Mouse (Mus musculus) embryo, embryonic 10.5 days (tissue): ENCODE measurements around the gene Axl.
"Not testable (repeated sequence)": the region's sequence is repeated elsewhere in the genome, so short reads cannot be mapped to it uniquely, and the experiment has no call there.

Source experiments
- DNase-seq: peaks from one replicate; pipeline ENCODE4 v3.0.0-alpha.2; 2015; ENCODE audit warnings: low spot score

The Axl gene

GRCm38 (mm10) chr7:25753643-25754438, 34.7 kb downstream of the Axl start:
- peak; percentile 13 for DNase-seq

GRCm38 (mm10) chr7:25753076-25753475, 35.4 kb downstream of the Axl start:
- DNase-seq: peak; percentile 6

DNA sequence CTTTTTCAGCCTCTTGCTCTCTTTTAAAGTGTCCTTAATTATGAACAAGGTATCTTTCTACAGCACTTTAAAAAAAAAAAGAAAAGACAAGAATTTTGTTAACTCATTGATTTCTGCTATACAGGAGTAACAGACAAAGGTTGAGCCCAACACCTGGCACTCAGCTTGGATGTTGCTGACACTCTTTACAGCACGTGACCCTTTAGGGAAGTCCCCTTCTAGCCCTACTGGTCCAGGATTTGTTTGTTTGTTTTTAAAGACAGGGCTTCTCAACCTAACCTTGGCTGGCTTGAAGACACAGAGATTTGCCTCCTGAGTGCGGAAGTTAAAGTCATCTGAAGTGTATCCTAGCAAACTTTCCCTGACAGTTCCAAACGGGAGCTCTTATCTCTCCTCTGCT, 41.7 kb downstream of the Axl start:
- DNase-seq: no peak

GRCm38 (mm10) chr7:25738277-25738676, 50.2 kb downstream of the Axl start:
- DNase-seq: no peak

GRCm38 (mm10) chr7:25736920-25737319, 51.6 kb downstream of the Axl start:
- peak; percentile 32 for DNase-seq

GRCm38 (mm10) chr7:25734991-25735390, 53.5 kb downstream of the Axl start:
- no peak for DNase-seq

- no peak for DNase-seq
Observed at GRCm38 (mm10) chr7:25731294-25732055, 57.0 kb downstream of the Axl start.

- no peak for DNase-seq
Observed at GRCm38 (mm10) chr7:25729862-25730261, 58.6 kb downstream of the Axl start.

GRCm38 (mm10) chr7:25729396-25729795, 59.1 kb downstream of the Axl start:
- no peak for DNase-seq

DNA sequence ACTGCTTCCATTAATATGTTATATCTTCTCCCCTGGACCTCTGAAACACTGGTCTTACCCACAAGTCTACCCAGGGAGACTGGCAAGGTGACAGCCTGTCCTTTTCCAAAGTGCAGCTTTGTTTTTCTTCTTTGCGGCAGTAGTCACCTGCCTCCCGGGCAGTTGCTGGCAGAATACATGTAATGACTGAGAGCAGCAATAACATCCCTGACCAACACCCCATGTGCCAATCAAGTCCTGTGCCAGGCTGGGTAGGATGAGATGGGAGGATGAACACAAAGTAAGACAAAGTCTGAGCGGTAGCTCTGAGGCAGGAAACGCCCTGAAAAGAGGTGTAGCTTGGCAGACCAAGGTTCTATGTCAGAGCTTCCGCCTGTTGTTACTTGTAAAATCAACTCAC, 60.7 kb downstream of the Axl start:
- no peak for DNase-seq

GRCm38 (mm10) chr7:25725886-25726285, 62.6 kb downstream of the Axl start:
- DNase-seq: no peak

- DNase-seq: not testable (repeated sequence)
Observed at GRCm38 (mm10) chr7:25721776-25722175, 66.7 kb downstream of the Axl start.

DNA sequence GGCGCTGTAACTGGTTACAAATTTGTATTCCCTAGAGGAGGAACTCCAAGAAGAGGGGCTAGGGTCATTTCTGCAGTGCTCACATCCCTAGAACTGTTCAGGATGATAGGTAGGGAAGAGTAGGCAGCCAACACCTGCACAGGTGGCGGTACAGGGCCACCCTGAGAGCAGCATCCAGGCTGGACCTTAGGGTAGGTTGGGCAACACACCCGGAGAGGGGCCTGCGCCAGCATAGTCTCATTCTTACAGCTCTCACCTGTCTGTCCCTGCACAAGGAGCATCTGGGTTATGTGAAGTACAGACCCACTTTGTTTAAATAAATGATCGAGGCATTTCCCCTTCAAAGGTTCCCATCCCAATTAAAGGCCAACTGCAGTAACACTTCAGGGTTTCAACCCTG, 67.7 kb downstream of the Axl start:
- DNase-seq: no peak

- peak; percentile 87 for DNase-seq
Observed at GRCm38 (mm10) chr7:25719761-25720610, 68.5 kb downstream of the Axl start.

DNA sequence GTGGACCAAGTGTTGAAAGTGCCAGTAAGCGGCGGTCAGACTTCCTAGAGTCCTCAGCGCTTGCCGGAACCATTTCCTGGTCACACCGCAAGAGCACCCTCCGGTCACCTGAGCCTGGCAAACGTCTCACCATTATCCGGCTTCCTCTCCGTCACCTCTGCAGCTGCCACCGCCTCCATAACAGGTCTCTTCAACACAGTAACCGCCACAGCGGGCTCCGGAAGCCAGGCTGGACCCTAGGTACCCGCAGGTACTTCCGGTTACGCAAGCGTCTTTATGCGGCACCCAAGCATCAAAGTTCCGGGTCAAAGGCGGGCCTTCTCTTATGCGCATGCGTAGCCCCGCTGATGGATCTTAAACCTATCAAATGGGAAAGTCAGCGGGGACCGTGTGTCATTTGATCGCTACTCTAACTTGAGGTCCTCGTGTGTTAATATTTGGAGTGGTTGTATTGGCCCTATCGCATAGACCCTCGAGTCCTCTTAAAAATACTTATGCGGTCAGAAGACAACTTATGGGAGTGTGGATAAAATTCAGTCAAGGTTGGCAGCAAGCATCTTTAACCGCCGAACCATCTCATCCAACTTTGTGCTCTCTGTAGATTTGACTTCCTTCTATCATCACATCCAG, 69.6 kb downstream of the Axl start, which contains the start of gene Ccdc97:
Ccdc97 (minus strand) TSS at position 301 of the 630 bp plus-strand sequence.
- peak; percentile 98 for DNase-seq

DNA sequence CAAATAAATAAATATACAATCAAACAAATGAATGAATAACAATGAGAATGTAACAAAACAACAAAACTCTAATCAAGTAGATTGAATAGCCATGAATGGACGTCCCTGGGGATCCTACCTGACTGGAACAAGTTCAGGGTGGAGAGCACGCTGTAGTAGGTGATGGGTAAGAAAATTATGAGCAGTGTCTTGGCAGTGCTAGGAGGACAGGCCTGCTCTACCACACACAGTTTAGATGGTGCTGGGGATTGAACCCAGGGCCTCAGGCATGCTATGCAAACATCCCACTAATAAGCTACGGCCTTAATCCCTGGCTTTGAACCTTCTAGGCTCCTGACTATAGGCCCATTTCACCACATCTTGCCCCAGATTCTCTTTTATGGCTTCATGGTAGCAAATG, 71.0 kb downstream of the Axl start:
- DNase-seq: no peak

DNA sequence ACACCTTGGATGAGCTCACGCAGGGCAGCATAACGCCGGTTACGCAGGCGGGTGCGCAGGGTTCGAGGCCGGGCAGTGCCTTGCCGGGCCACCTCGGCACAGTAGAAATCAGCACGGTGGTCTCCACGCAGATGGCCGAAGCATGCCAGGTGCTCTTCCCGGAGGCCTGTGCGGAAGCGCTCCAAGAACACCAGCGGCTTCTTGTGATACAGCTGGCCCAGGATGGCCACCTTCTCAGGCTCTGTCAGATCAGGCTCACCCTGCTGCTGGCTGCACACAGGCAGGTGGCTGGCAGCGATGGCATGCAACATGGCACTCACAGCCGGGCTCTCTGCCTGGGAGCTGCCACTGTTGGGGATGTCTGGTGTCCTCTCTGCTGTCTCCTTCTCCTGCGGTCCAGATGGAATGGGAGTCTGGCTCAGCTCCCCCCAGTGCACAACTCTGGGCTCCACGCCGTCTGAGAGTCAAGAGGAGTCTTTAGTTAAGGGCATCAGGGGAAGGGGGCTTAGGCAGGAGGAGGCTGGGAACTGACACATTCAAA, 72.7 kb downstream of the Axl start:
- no peak for DNase-seq

DNA sequence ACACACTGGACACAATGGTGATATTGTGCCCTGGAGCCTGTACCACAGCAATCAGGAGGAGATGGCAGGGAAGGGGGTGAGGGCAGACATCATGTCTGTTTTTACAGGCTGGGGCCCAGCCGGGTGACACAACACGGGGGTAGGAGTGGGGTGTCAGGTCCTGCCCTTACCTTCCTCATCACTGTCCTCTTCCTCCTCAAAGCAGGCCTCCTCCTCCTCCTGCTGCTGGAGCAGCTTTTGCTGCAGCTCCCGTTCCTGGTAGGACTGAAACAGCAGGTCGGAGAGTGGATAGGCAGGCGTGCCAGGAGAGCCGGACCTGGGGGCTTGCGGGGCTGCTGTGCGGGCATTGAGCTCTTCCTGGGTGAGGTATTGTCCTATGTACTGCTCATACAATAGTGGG, 73.9 kb downstream of the Axl start:
- no peak for DNase-seq

GRCm38 (mm10) chr7:25712801-25713200, 75.7 kb downstream of the Axl start:
- no peak for DNase-seq

DNA sequence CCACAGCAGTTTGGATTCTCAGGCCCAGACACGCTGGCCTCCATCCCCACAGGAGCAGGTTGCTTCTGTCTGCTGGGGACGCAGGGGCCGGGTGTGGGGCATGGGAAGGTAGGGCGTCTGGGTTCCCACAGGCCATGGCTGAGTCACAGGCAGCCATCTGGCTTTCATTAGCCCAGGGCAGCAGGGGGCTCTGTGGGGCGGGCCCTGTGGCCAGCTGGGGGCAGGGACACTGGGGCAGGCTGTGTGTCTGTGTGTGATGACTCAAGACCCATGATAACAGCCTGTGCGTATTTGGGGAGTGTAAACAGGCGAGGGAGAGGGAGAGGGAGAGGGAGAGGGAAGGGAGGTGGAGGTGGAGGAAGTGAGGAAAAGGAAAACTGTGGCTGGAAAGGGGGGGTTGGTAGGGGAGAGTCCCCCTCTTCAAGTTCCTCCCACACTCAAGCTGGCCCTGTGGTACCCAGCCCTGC, 76.7 kb downstream of the Axl start:
- DNase-seq: peak; percentile 76

DNA sequence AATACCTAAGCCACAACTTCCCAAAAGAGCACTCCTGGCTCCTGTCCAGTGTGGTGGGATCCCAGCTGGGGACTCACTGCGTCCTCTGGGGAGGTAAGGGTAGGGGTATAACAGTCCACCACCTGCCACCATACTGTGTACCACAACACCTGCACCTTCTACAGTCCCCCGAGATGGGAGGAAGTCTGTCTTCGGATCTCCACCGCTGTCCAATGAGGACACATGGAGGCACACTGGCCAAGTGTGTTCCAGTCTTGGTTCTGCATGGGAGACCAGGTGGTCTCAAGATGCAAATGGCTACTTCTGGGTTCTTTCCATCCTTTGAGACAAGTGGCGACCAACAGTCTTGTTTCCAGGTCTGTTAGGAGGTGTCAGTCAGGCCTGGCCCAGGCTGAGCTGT, 77.3 kb downstream of the Axl start:
- DNase-seq: no peak
